Mouse (Mus musculus): Measurements from ENCODE around the gene Ptgdr2. TPM values are rescaled to one million over a fixed set of nuclear protein-coding genes. Genes with fewer than 3 reads are reported as not detected.

The Ptgdr2 gene
- polyA plus RNA-seq, 1 experiment from 2014 or later = not detected

DNA sequence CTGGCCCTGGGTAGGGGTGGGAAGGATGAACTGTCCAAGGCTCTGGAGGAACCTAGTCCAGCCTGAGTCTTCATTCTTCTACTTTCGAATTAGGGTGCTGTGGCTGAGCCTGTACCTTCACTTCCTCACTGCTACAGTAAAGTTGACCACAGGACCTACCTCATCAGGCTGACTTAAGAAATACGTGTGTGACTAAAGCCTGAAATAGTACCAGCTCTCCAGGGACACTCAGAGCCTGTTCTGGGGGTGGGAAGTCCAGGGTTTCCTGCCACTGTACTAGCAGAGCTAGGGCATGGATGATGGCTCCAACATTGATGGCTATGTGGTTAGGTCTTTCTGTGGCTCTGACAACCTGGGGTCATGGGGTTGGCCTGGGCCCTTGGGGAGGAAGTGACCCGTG, 7.0 kb downstream of the Ptgdr2 start:
- Histone ChIP-seq H3K4me2 (no peak overlapping the region), H3K9ac (no peak overlapping the region), H3K27ac (ENCODE audit: low read depth) (no peak overlapping the region), H3K36me3 (ENCODE audit: insufficient read depth) (peaks cover 41% of the 10 kb centered on the region), H3K9me3 (ENCODE audit: low read depth, low read length) (no peaks in the 10 kb centered on the region), H3K27me3 (ENCODE audit: insufficient read depth, low read length) (no peaks in the 10 kb centered on the region), H3K4me3 (ENCODE audit: low read depth, low read length) (no peak overlapping the region), H3K4me1 (ENCODE audit: insufficient read depth) (peaks cover 16% of the 10 kb centered on the region)
- 83% methylated on average over 3 of the region's 3 CpGs for WGBS
- no peak for TF ChIP-seq CTCF (IDR thresholded peaks at IDR 0.05; ENCODE audit: low read depth)
- DNase-seq (no peak), ATAC-seq (ENCODE audit: insufficient read depth) (no peak)

DNA sequence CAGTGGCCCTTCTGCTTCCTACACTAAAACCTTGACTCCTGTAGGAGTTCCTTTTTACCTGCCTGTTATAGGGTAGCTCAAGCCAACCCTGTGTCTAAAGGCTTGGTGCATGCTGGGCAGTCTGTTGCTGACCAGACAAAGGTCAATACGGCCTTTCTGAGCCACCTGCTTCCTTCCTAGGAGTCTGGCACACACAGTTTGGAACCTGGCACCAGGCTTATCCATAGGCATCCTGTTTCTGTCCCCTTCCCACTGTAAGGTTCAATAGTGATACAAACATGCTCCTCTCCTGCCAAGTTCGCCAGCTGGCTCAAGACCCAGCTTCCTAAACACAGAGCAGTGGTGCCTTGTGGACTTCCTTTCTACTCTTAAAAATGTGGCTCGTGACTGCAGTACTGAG, 9.5 kb downstream of the Ptgdr2 start:
- Histone ChIP-seq H3K4me2 (peak overlapping the region; percentile 79), H3K27me3 (ENCODE audit: insufficient read depth, low read length) (no peaks in the 10 kb centered on the region), H3K27ac (ENCODE audit: low read depth) (no peak overlapping the region), H3K36me3 (ENCODE audit: insufficient read depth) (peaks cover 41% of the 10 kb centered on the region), H3K9ac (no peak overlapping the region), H3K4me1 (ENCODE audit: insufficient read depth) (peaks cover 6% of the 10 kb centered on the region), H3K9me3 (ENCODE audit: low read depth, low read length) (no peaks in the 10 kb centered on the region), H3K4me3 (ENCODE audit: low read depth, low read length) (no peak overlapping the region; the same call in 1 of the 2 replicates)
- no peak for TF ChIP-seq CTCF (IDR thresholded peaks at IDR 0.05; ENCODE audit: low read depth)
- no peak for DNase-seq
- ATAC-seq (ENCODE audit: insufficient read depth) = no peak
- WGBS = 85% methylated on average over 3 of the region's 3 CpGs

DNA sequence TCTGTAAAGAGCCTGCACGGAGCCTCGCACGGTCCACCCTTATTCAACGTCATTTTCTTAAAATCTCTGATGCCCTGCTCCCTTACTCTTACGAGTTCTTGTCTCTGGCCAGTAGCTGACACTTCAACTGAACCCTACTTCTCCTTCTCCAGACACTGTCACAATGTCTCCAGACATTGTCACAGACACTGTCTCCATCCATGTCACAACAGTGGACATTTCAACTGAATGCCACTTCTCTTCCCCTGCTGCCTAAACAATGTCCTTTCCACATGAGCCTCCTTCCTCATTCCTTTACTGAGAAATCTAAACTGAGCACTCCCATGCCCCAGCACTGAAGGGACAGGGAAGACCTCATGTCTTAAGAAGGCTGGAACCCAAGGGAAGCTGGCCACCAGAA, 10.3 kb downstream of the Ptgdr2 start:
- H3K27ac ChIP-seq (ENCODE audit: low read depth) = no peak overlapping the region
- H3K4me3 ChIP-seq (ENCODE audit: low read depth, low read length) = peak overlapping the region; percentile 60
- no peak for ATAC-seq (ENCODE audit: insufficient read depth)
- DNase-seq = no peak
- H3K4me2 ChIP-seq = peak overlapping the region; percentile 79
- H3K9me3 ChIP-seq (ENCODE audit: low read depth, low read length) = no peaks in the 10 kb centered on the region
- H3K9ac ChIP-seq = peak overlapping the region; percentile 81
- peaks cover 34% of the 10 kb centered on the region for H3K36me3 ChIP-seq (ENCODE audit: insufficient read depth)
- no peaks in the 10 kb centered on the region for H3K27me3 ChIP-seq (ENCODE audit: insufficient read depth, low read length)
- no peak for TF ChIP-seq CTCF (IDR thresholded peaks at IDR 0.05; ENCODE audit: low read depth)
- peaks cover 10% of the 10 kb centered on the region for H3K4me1 ChIP-seq (ENCODE audit: insufficient read depth)
- 81% methylated on average over 5 of the region's 5 CpGs for WGBS

DNA sequence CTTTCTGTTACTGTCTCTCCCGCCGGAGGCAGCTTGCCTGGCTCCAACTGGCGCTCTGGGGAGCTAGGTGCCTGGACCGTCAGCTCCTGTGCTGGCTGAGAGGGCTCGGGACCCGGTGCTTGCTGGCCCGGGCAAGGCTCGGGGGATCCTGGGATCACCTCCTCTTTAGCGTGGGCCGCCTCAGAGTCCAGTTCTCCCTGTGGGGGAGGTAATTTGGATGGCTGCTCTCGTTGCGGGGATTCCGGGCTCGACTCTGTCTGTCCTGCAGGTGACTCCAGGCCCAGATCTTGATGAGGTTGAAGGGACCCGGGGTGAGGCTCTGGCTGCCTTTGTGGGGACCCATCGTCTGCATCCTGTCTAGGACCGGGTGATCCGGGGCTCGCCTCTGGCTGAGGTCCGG, 11.5 kb downstream of the Ptgdr2 start:
- Histone ChIP-seq H3K36me3 (ENCODE audit: insufficient read depth) (peaks cover 22% of the 10 kb centered on the region), H3K4me1 (ENCODE audit: insufficient read depth) (peaks cover 10% of the 10 kb centered on the region), H3K4me3 (ENCODE audit: low read depth, low read length) (peak overlapping the region; percentile 60), H3K9me3 (ENCODE audit: low read depth, low read length) (no peaks in the 10 kb centered on the region), H3K9ac (peak overlapping the region; percentile 81), H3K4me2 (peak overlapping the region; percentile 79), H3K27me3 (ENCODE audit: insufficient read depth, low read length) (no peaks in the 10 kb centered on the region; the same call in 1 of the 2 replicates), H3K27ac (ENCODE audit: low read depth) (no peak overlapping the region)
- ATAC-seq (ENCODE audit: insufficient read depth) (0 out of 2 replicates have a peak, but pooled peaks have one; percentile 0), DNase-seq (no peak)
- no peak for TF ChIP-seq CTCF (IDR thresholded peaks at IDR 0.05; ENCODE audit: low read depth)
- WGBS = under 1% methylated on average over 20 of the region's 20 CpGs

DNA sequence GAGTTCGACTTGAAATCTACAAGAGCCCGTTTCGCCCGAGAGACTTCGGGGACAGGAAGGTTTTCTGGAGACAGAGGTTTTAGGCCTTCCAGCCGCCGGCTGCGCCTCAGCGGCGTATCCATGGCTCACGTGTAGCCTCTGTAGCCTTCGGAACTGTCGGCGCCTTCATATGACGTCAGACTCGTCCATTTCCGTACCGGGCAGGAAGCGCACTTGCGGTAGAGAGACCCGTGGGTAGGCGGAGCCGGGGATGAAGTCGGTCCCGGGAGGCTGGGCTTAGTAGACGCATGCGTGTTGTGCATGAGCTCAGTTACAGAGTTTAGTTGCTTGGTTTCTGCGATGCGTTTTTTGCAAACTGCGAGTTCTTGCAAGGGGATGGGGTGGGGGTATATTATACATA, 12.2 kb downstream of the Ptgdr2 start, which contains the start of gene Ccdc86:
Gene Ccdc86 (minus strand): TSS at position 155 of the 400 bp plus-strand sequence.
- Histone ChIP-seq H3K4me3 (ENCODE audit: low read depth, low read length) (peak within 1 kb of the TSS; percentile 60), H3K27ac (ENCODE audit: low read depth) (peak within 1 kb of the TSS; percentile 70), H3K9me3 (ENCODE audit: low read depth, low read length) (no peaks in the 10 kb centered on the region), H3K4me2 (peak within 1 kb of the TSS; percentile 79), H3K27me3 (ENCODE audit: insufficient read depth, low read length) (no peaks in the 10 kb centered on the region; the same call in 1 of the 2 replicates), H3K4me1 (ENCODE audit: insufficient read depth) (peaks cover 10% of the 10 kb centered on the region), H3K9ac (peak within 1 kb of the TSS; percentile 81), H3K36me3 (ENCODE audit: insufficient read depth) (peaks cover 15% of the 10 kb centered on the region)
- peak; percentile 100 for DNase-seq
- no peak for TF ChIP-seq CTCF (IDR thresholded peaks at IDR 0.05; ENCODE audit: low read depth)
- 0% methylated on average over 30 of the region's 30 CpGs for WGBS
- ATAC-seq (ENCODE audit: insufficient read depth) = peak; percentile 96

DNA sequence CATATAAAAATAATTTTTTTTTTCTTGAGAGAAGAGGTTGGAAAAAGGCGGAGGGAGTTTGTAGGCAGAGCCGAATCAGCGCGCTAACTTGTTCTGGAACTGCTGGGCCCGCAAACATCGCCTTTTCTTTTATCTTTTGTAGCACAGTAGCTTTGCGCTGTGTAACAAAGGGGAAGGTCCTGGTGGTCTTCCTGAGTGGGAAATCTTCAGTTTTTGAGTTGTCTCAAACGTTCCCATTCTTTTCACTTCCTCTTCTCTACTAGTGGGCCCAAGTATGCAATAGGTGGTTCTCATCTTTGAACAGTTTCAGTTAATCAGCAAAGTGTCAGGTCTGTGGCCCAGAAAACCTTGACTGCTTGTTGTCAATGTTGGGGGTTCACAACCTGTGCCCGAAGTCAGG, 12.6 kb downstream of the Ptgdr2 start:
- WGBS = 29% methylated on average over 9 of the region's 9 CpGs
- Histone ChIP-seq H3K9me3 (ENCODE audit: low read depth, low read length) (no peaks in the 10 kb centered on the region), H3K4me2 (peak overlapping the region; percentile 79), H3K27me3 (ENCODE audit: insufficient read depth, low read length) (no peaks in the 10 kb centered on the region; the same call in 1 of the 2 replicates), H3K9ac (peak overlapping the region; percentile 53), H3K36me3 (ENCODE audit: insufficient read depth) (peaks cover 10% of the 10 kb centered on the region), H3K27ac (ENCODE audit: low read depth) (peak overlapping the region; percentile 70), H3K4me3 (ENCODE audit: low read depth, low read length) (peak overlapping the region; percentile 60), H3K4me1 (ENCODE audit: insufficient read depth) (peaks cover 10% of the 10 kb centered on the region)
- ATAC-seq (ENCODE audit: insufficient read depth) (peak; percentile 2; the same call in 1 of the 2 replicates), DNase-seq (no peak)
- no peak for TF ChIP-seq CTCF (IDR thresholded peaks at IDR 0.05; ENCODE audit: low read depth)

DNA sequence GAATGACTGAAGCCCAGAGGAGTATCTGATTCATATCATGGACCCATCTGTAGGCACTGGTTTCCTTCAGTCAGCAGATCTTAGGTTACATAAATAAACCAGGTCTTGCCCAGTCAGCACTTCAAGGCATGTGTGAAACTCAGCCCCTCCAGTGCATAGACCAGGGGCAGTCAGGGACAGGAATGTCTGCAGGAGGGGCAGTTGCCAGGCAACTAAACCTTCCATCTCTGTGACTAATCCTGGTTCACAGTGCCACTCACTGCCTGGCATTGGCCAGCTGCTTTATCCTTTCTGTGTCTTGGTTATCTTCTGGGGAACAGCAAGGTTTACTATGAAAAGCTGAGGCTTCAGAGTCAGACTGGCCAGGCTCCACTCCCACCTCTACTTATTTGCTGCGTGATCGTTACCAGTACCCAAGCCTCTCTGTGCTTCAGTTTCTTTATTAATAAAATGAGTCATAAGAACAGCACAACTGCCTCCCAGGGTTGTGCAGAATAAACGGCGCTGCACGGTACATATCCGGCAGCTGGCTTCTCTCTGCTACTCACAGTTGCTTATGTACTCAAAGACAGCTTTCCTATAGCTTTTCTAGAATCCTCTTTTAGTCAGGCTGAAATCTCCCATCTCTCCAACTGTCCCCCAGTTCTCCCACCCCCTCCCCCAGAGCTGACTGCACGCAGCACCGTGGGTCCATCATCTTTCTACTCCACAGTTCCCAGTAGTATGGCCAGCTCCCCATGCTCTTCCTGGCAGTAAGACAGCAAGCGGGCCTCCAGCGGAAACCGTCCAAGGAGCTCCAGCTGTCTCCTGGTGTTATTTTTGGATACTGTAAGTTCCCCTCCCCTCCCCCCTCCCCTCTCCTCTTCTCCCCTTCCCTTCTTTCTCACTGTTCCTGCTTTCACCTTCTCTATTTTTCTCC, 15.3 kb downstream of the Ptgdr2 start:
- peak overlapping the region; percentile 21; the same call in 1 of the 2 replicates for H3K27ac ChIP-seq (ENCODE audit: low read depth)
- ATAC-seq (ENCODE audit: insufficient read depth) = peak; percentile 59; the same call in 1 of the 2 replicates
- no peaks in the 10 kb centered on the region; the same call in 1 of the 2 replicates for H3K27me3 ChIP-seq (ENCODE audit: insufficient read depth, low read length)

More for the DNA sequence above, 15.3 kb downstream of the Ptgdr2 start:
- Histone ChIP-seq H3K4me1 (ENCODE audit: insufficient read depth) (peaks cover 8% of the 10 kb centered on the region), H3K36me3 (ENCODE audit: insufficient read depth) (no peaks in the 10 kb centered on the region), H3K4me3 (ENCODE audit: low read depth, low read length) (no peak overlapping the region), H3K9ac (no peak overlapping the region), H3K4me2 (peak overlapping the region; percentile 32), H3K9me3 (ENCODE audit: low read depth, low read length) (no peaks in the 10 kb centered on the region)
- 36% methylated on average over 11 of the region's 11 CpGs for WGBS
- no peak for TF ChIP-seq CTCF (IDR thresholded peaks at IDR 0.05; ENCODE audit: low read depth)
- DNase-seq = peak; percentile 76

All from lung, embryonic 14.5 days (tissue).